Mouse (Mus musculus): Measurements from ENCODE around the gene Ubc. TPM values are rescaled to one million over a fixed set of nuclear protein-coding genes. Genes with fewer than 3 reads are reported as not detected.
A peak's percentile ranks its signal among the peaks of the same experiment; 100 is the strongest.

Gene Ubc
- polyA plus RNA-seq, 1 experiment from 2014 or later, result 861 TPM

- ATAC-seq (ENCODE audit: insufficient number of reproducible peaks, insufficient read depth, low FRiP score, low read depth), result peak; percentile 81
- H3K27me3 ChIP-seq (ENCODE audit: control insufficient read depth, insufficient read depth, low read length), result no peaks in the 10 kb centered on the region
- peaks cover 0 to 8% of the 10 kb centered on the region in 2 experiments; a peak in 2 of 4 replicates for H3K4me1 ChIP-seq (ENCODE audit: control insufficient read depth in 2 of 2, insufficient read depth in 2 of 2, low read length in 2 of 2)
- H3K36me3 ChIP-seq (ENCODE audit: control insufficient read depth, insufficient read depth, low read length), result no peaks in the 10 kb centered on the region
- 0 out of 2 replicates have a peak, but pooled peaks cover 2% of the 10 kb centered on the region for H3K9me3 ChIP-seq (ENCODE audit: control insufficient read depth, low read length)
- H3K9ac ChIP-seq (ENCODE audit: low read length), result no peak overlapping the region
- no peak overlapping the region for H3K4me2 ChIP-seq (ENCODE audit: low read length)
- H3K27ac ChIP-seq (replicated peaks in 1 of 2; ENCODE audit: control insufficient read depth in 1 of 2, insufficient read depth in 1 of 2, low read depth in 2 of 2, low read length in 2 of 2), result peak overlapping the region; percentile 61 to 64; a peak in 3 of 4 replicates
- 20% methylated on average over 7 of the region's 7 CpGs for WGBS
- H3K4me3 ChIP-seq (ENCODE audit: control insufficient read depth in 1 of 2, insufficient read depth in 1 of 2, low read depth in 1 of 2, low read length in 2 of 2), result no peak overlapping the region
These were observed 26.1 kb downstream of the Ubc start for GRCm38 (mm10) chr5:125363894-125364293.

- H3K36me3 ChIP-seq (ENCODE audit: control insufficient read depth, insufficient read depth, low read length), result no peaks in the 10 kb centered on the region
- H3K4me2 ChIP-seq (ENCODE audit: low read length), result no peak overlapping the region
- H3K4me3 ChIP-seq (ENCODE audit: control insufficient read depth in 1 of 2, insufficient read depth in 1 of 2, low read depth in 1 of 2, low read length in 2 of 2), result no peak overlapping the region
- H3K9ac ChIP-seq (ENCODE audit: low read length), result no peak overlapping the region
- no peaks in the 10 kb centered on the region for H3K27me3 ChIP-seq (ENCODE audit: control insufficient read depth, insufficient read depth, low read length)
- no peak overlapping the region for H3K27ac ChIP-seq (replicated peaks in 1 of 2; ENCODE audit: control insufficient read depth in 1 of 2, insufficient read depth in 1 of 2, low read depth in 2 of 2, low read length in 2 of 2)
- ATAC-seq (ENCODE audit: insufficient number of reproducible peaks, insufficient read depth, low FRiP score, low read depth), result no peak
- 77% methylated on average over 16 of the region's 16 CpGs for WGBS
- H3K9me3 ChIP-seq (ENCODE audit: control insufficient read depth, low read length), result no peaks in the 10 kb centered on the region
- peaks cover 0 to 8% of the 10 kb centered on the region in 2 experiments; a peak in 3 of 4 replicates for H3K4me1 ChIP-seq (ENCODE audit: control insufficient read depth in 2 of 2, insufficient read depth in 2 of 2, low read length in 2 of 2)
These were observed 29.0 kb downstream of the Ubc start for GRCm38 (mm10) chr5:125360981-125361510.

GRCm38 (mm10) chr5:125360566-125360965, 29.4 kb downstream of the Ubc start:
- Histone ChIP-seq H3K27me3 (ENCODE audit: control insufficient read depth, insufficient read depth, low read length) (no peaks in the 10 kb centered on the region), H3K4me1 (ENCODE audit: control insufficient read depth in 2 of 2, insufficient read depth in 2 of 2, low read length in 2 of 2) (peaks cover 1 to 8% of the 10 kb centered on the region in 2 experiments), H3K36me3 (ENCODE audit: control insufficient read depth, insufficient read depth, low read length) (no peaks in the 10 kb centered on the region), H3K9me3 (ENCODE audit: control insufficient read depth, low read length) (no peaks in the 10 kb centered on the region), H3K4me2 (ENCODE audit: low read length) (no peak overlapping the region), H3K9ac (ENCODE audit: low read length) (no peak overlapping the region), H3K4me3 (ENCODE audit: control insufficient read depth in 1 of 2, insufficient read depth in 1 of 2, low read depth in 1 of 2, low read length in 2 of 2) (no peak overlapping the region), H3K27ac (replicated peaks in 1 of 2; ENCODE audit: control insufficient read depth in 1 of 2, insufficient read depth in 1 of 2, low read depth in 2 of 2, low read length in 2 of 2) (no peak overlapping the region)
- WGBS, result 71% methylated on average over 9 of the region's 9 CpGs
- no peak for ATAC-seq (ENCODE audit: insufficient number of reproducible peaks, insufficient read depth, low FRiP score, low read depth)

GRCm38 (mm10) chr5:125358270-125358608, 31.8 kb downstream of the Ubc start:
- 0 out of 2 replicates have a peak overlapping the region, but pooled peaks have one; percentile 8 for H3K9ac ChIP-seq (ENCODE audit: low read length)
- no peak overlapping the region for H3K4me3 ChIP-seq (ENCODE audit: control insufficient read depth in 1 of 2, insufficient read depth in 1 of 2, low read depth in 1 of 2, low read length in 2 of 2)
- H3K27ac ChIP-seq (replicated peaks in 1 of 2; ENCODE audit: control insufficient read depth in 1 of 2, insufficient read depth in 1 of 2, low read depth in 2 of 2, low read length in 2 of 2), result peak overlapping the region; percentile 48 to 53; a peak in 2 of 4 replicates
- peak overlapping the region; percentile 32 for H3K4me2 ChIP-seq (ENCODE audit: low read length)
- 52% methylated on average over 5 of the region's 5 CpGs for WGBS
- no peaks in the 10 kb centered on the region for H3K27me3 ChIP-seq (ENCODE audit: control insufficient read depth, insufficient read depth, low read length)
- no peaks in the 10 kb centered on the region for H3K36me3 ChIP-seq (ENCODE audit: control insufficient read depth, insufficient read depth, low read length)
- H3K4me1 ChIP-seq (ENCODE audit: control insufficient read depth in 2 of 2, insufficient read depth in 2 of 2, low read length in 2 of 2), result peaks cover 0 to 3% of the 10 kb centered on the region in 2 experiments; a peak in 2 of 4 replicates
- no peak for ATAC-seq (ENCODE audit: insufficient number of reproducible peaks, insufficient read depth, low FRiP score, low read depth)
- H3K9me3 ChIP-seq (ENCODE audit: control insufficient read depth, low read length), result no peaks in the 10 kb centered on the region

DNA sequence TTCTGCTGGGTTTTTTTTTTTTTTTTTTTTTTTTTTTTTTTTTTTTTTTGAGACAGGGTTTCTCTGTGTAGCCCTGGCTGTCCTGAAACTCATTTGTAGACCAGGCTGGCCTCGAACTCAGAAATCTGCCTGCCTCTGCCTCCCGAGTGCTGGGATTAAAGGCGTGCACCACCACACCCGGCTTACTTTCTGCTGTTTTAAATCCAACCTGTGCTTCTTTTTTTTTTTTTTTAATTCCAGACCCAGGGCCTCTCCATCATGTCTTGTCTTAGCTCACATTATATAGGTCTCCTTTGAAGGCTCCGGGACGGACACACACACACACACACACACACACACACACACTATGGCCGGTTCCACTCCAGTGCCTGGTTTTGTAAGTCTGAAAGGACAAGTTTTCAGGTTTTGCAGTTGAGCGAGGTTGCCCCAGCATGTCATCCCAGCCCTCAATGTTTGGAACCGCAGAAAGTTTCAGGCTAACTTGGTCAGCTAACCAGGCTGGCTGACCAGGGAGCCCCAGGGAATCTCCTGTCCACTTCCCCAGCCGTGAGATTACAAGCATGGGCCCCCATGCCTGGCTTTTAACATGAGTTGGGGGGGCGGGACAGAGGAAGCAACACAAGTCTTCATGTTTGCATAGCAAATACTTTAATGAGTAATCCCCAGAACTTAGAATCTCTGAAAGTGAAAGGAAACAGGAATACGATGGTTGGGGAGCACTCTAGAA, 32.3 kb downstream of the Ubc start:
- ATAC-seq (ENCODE audit: insufficient number of reproducible peaks, insufficient read depth, low FRiP score, low read depth), result no peak
- Histone ChIP-seq H3K36me3 (ENCODE audit: control insufficient read depth, insufficient read depth, low read length) (no peaks in the 10 kb centered on the region), H3K27me3 (ENCODE audit: control insufficient read depth, insufficient read depth, low read length) (no peaks in the 10 kb centered on the region), H3K4me1 (ENCODE audit: control insufficient read depth in 2 of 2, insufficient read depth in 2 of 2, low read length in 2 of 2) (peaks cover 0 to 3% of the 10 kb centered on the region in 2 experiments; a peak in 2 of 4 replicates), H3K9me3 (ENCODE audit: control insufficient read depth, low read length) (no peaks in the 10 kb centered on the region), H3K4me2 (ENCODE audit: low read length) (peak overlapping the region; percentile 32), H3K27ac (replicated peaks in 1 of 2; ENCODE audit: control insufficient read depth in 1 of 2, insufficient read depth in 1 of 2, low read depth in 2 of 2, low read length in 2 of 2) (peak overlapping the region; percentile 48 to 53; a peak in 3 of 4 replicates), H3K4me3 (ENCODE audit: control insufficient read depth in 1 of 2, insufficient read depth in 1 of 2, low read depth in 1 of 2, low read length in 2 of 2) (no peak overlapping the region), H3K9ac (ENCODE audit: low read length) (0 out of 2 replicates have a peak overlapping the region, but pooled peaks have one; percentile 8)
- 67% methylated on average over 12 of the region's 12 CpGs for WGBS

GRCm38 (mm10) chr5:125355650-125356049, 34.4 kb downstream of the Ubc start:
- no peaks in the 10 kb centered on the region for H3K36me3 ChIP-seq (ENCODE audit: control insufficient read depth, insufficient read depth, low read length)
- peaks cover 0 to 3% of the 10 kb centered on the region in 2 experiments; a peak in 2 of 4 replicates for H3K4me1 ChIP-seq (ENCODE audit: control insufficient read depth in 2 of 2, insufficient read depth in 2 of 2, low read length in 2 of 2)
- no peaks in the 10 kb centered on the region for H3K27me3 ChIP-seq (ENCODE audit: control insufficient read depth, insufficient read depth, low read length)
- WGBS, result 32% methylated on average over 7 of the region's 7 CpGs
- no peak overlapping the region for H3K9ac ChIP-seq (ENCODE audit: low read length)
- H3K27ac ChIP-seq (replicated peaks in 1 of 2; ENCODE audit: control insufficient read depth in 1 of 2, insufficient read depth in 1 of 2, low read depth in 2 of 2, low read length in 2 of 2), result no peak overlapping the region
- H3K9me3 ChIP-seq (ENCODE audit: control insufficient read depth, low read length), result no peaks in the 10 kb centered on the region
- H3K4me3 ChIP-seq (ENCODE audit: control insufficient read depth in 1 of 2, insufficient read depth in 1 of 2, low read depth in 1 of 2, low read length in 2 of 2), result no peak overlapping the region
- H3K4me2 ChIP-seq (ENCODE audit: low read length), result no peak overlapping the region
- no peak for ATAC-seq (ENCODE audit: insufficient number of reproducible peaks, insufficient read depth, low FRiP score, low read depth)

DNA sequence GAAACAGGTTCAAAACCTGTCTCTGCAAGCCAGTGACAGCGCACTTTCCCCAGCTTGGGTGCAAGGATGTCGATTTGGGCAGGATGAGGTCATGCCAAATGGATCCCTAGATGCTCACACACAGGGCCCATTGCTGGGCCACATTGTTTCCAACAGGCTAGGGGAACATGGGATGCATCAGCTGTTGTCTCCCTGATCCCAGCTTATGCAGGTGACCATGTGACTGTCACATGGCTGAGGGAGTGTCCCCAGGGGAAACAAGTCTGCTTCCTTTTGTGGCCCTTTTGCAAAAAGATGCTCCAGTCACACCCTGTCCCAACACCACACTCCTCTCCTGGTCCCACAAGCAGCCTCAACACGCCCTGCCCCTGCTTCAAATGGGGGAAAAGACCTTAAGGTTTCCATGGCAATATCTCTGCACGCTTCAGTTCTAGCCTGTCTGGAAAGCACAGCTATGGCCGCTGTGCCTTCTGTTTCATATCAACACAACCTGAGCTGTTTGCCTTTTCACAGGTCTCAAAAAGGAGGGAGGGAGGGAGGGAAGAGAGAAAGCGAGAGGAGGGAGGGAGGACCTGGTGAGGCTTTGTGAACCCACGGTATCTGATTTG, 35.0 kb downstream of the Ubc start:
- no peak for ATAC-seq (ENCODE audit: insufficient number of reproducible peaks, insufficient read depth, low FRiP score, low read depth)
- Histone ChIP-seq H3K36me3 (ENCODE audit: control insufficient read depth, insufficient read depth, low read length) (no peaks in the 10 kb centered on the region), H3K4me3 (ENCODE audit: control insufficient read depth in 1 of 2, insufficient read depth in 1 of 2, low read depth in 1 of 2, low read length in 2 of 2) (no peak overlapping the region), H3K27ac (replicated peaks in 1 of 2; ENCODE audit: control insufficient read depth in 1 of 2, insufficient read depth in 1 of 2, low read depth in 2 of 2, low read length in 2 of 2) (no peak overlapping the region), H3K4me1 (ENCODE audit: control insufficient read depth in 2 of 2, insufficient read depth in 2 of 2, low read length in 2 of 2) (peaks cover 0 to 3% of the 10 kb centered on the region in 2 experiments; a peak in 2 of 4 replicates), H3K9ac (ENCODE audit: low read length) (no peak overlapping the region), H3K9me3 (ENCODE audit: control insufficient read depth, low read length) (no peaks in the 10 kb centered on the region), H3K4me2 (ENCODE audit: low read length) (no peak overlapping the region), H3K27me3 (ENCODE audit: control insufficient read depth, insufficient read depth, low read length) (no peaks in the 10 kb centered on the region)
- WGBS, result 48% methylated on average over 7 of the region's 7 CpGs

All from heart, embryonic 14.5 days (tissue).